Mouse (Mus musculus) kidney, postnatal 0 days (tissue): ENCODE data around the gene Mmp9. TPM values are rescaled to one million over a fixed set of nuclear protein-coding genes. Genes with fewer than 3 reads are reported as not detected.

ENCODE experiments used
- ATAC-seq: fragments of 200-750 bp; cut with Nextera tagmentation; replicated peaks from 2 replicates; pipeline ENCODE4 v1.8.0; 2017; ENCODE audit warnings: low read depth, moderate number of reproducible peaks, moderate TSS enrichment, moderate library complexity; ENCODE audit not compliant: low FRiP score
- DNase-seq: peaks from one replicate; pipeline ENCODE4 v3.0.0-alpha.2; 2016; ENCODE audit warnings: low spot score
- H3K27ac ChIP-seq: fragments of 300-500 bp; sonication (generic); 2 replicates; pipeline ENCODE4 v1.5.1; 2014; ENCODE audit warnings: mild to moderate bottlenecking
- H3K27me3 ChIP-seq: fragments of 300-500 bp; sonication (generic); 2 replicates; pipeline ENCODE4 v1.6.1; 2014; ENCODE audit warnings: low read length, mixed read lengths; ENCODE audit not compliant: insufficient read depth
- H3K36me3 ChIP-seq: fragments of 300-500 bp; sonication (generic); 2 replicates; pipeline ENCODE4 v1.6.1; 2014; ENCODE audit warnings: low read length, mixed read lengths; ENCODE audit not compliant: insufficient read depth
- H3K4me1 ChIP-seq: fragments of 300-500 bp; sonication (generic); replicated peaks from 2 replicates; pipeline ENCODE4 v1.6.1; 2014; ENCODE audit warnings: antibody characterized with exemption, low read length, mixed read lengths; ENCODE audit not compliant: insufficient read depth
- H3K4me2 ChIP-seq: fragments of 300-500 bp; sonication (generic); 2 replicates; pipeline ENCODE4 v1.6.1; 2014; ENCODE audit warnings: mild to moderate bottlenecking, low read length, moderate library complexity, mixed read lengths
- H3K4me3 ChIP-seq: fragments of 300-500 bp; sonication (generic); replicated peaks from 2 replicates; pipeline ENCODE4 v1.5.1; 2014; ENCODE audit warnings: low read depth, low read length
- H3K9ac ChIP-seq: fragments of 300-500 bp; sonication (generic); 2 replicates; pipeline ENCODE4 v1.6.1; 2014; ENCODE audit warnings: low read depth, low read length
- H3K9me3 ChIP-seq: fragments of 300-500 bp; sonication (generic); replicated peaks from 2 replicates; pipeline ENCODE4 v1.6.1; 2016; ENCODE audit warnings: low read length, inconsistent platforms, mixed read lengths
- CTCF ChIP-seq: IDR thresholded peaks from 2 replicates; pipeline ENCODE4 v1.5.1; 2016; ENCODE audit warnings: antibody characterized with exemption, low read depth, mild to moderate bottlenecking, moderate library complexity
- WGBS: fragments of 180-500 bp; shearing (Covaris S2); extraction: QIAGEN DNeasy Blood & Tissue Kit; methylation state at CpG from one replicate; pipeline ENCODE4 v1.1.7; 2014; 5-methylcytosine and 5-hydroxymethylcytosine counted together
- polyA plus RNA-seq: library from polyadenylated mRNA; unstranded; fragments of >200 nt; fragmentation: Nextera tagmentation; extraction: Ambion mirVana; gene quantifications from 2 replicates; pipeline ENCODE4 v1.2.1, GENCODE M21; 2015

Gene Mmp9
- polyA plus RNA-seq, 1 experiment from 2014 or later, result 1.7 TPM

DNA sequence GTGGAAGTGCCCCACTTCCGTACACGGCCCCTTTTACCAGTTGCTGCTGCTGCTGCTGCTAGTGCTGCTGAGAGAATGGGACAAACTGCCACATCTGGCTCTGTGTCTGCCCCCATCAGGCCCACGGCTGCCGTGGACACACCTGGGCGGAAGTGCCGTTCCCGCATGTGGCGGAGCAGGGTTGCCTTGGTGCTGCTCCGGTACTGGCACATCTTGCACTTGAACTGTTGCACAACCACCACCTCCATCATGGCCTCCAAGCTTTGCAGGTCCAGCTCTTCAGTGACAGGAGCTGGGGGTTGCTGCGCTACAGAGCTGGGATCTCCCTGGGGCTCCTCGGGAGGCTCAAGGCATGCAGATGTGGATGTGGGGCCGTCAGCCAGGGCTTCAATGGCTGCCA, 33.1 kb upstream of the Mmp9 start:
- WGBS, result 98% methylated on average over 12 of the region's 12 CpGs
- H3K4me3 ChIP-seq, result no peak overlapping the region
- H3K9ac ChIP-seq, result no peak overlapping the region
- ATAC-seq (no peak), DNase-seq (no peak)
- H3K9me3 ChIP-seq, result 0 out of 2 replicates have a peak, but pooled peaks cover 4% of the 10 kb centered on the region
- H3K4me1 ChIP-seq, result peaks cover 16% of the 10 kb centered on the region; the same call in 1 of the 2 replicates
- no peaks in the 10 kb centered on the region for H3K27me3 ChIP-seq
- no peak overlapping the region for H3K4me2 ChIP-seq
- TF ChIP-seq CTCF, result no peak
- no peak overlapping the region for H3K27ac ChIP-seq
- H3K36me3 ChIP-seq, result peaks cover 52% of the 10 kb centered on the region

DNA sequence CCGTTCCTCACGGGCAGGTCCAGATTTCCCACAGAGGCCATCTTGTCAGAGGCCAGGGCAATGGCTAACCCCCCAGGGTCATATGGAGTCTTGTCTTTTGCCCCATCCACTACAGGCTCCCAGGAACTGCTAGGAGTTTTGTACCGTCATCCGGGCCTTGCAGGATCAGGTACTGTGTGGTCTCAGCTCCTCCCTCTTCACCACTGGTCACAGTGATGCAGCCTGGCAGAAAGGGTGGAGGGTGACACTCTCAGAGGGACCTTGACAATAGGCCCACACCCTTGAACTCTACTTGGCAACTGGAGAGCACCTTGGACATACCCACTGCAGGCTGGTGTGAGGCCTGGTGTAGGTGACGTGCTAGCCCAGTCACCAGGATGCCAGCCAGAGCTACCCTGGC, 32.6 kb upstream of the Mmp9 start:
- no peak for ATAC-seq
- Histone ChIP-seq H3K9ac (no peak overlapping the region), H3K36me3 (peaks cover 47% of the 10 kb centered on the region), H3K27me3 (no peaks in the 10 kb centered on the region), H3K4me2 (no peak overlapping the region), H3K4me3 (no peak overlapping the region), H3K4me1 (peaks cover 16% of the 10 kb centered on the region; the same call in 1 of the 2 replicates), H3K27ac (no peak overlapping the region), H3K9me3 (0 out of 2 replicates have a peak, but pooled peaks cover 4% of the 10 kb centered on the region)
- no peak for TF ChIP-seq CTCF
- DNase-seq, result no peak
- 95% methylated on average over 5 of the region's 5 CpGs for WGBS

DNA sequence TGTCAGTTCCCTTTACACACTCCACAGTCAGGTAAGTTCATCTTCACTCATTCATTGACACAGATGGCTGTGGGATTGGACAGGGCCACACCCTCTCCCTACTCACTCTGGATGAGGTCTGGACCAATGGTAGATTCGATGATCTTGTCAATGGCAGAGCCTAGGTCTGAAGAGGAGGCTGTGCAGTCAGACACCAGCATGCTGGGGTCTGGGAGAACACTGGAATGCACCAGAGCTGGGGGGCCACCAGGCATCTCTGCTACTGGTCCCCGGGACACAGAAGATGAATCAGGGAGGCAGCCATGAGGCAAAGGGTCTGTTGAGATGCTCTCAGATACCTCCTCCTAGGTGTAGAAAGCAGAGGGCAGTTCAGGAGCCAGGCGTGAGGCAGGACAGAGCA, 31.5 kb upstream of the Mmp9 start:
- Histone ChIP-seq H3K9ac (0 out of 2 replicates have a peak overlapping the region, but pooled peaks have one; percentile 13), H3K27me3 (no peaks in the 10 kb centered on the region), H3K4me3 (no peak overlapping the region), H3K4me2 (no peak overlapping the region), H3K36me3 (peaks cover 42% of the 10 kb centered on the region), H3K27ac (no peak overlapping the region), H3K9me3 (0 out of 2 replicates have a peak, but pooled peaks cover 4% of the 10 kb centered on the region), H3K4me1 (peaks cover 16% of the 10 kb centered on the region; the same call in 1 of the 2 replicates)
- ATAC-seq (no peak), DNase-seq (no peak)
- 89% methylated on average over 3 of the region's 3 CpGs for WGBS
- TF ChIP-seq CTCF, result no peak

DNA sequence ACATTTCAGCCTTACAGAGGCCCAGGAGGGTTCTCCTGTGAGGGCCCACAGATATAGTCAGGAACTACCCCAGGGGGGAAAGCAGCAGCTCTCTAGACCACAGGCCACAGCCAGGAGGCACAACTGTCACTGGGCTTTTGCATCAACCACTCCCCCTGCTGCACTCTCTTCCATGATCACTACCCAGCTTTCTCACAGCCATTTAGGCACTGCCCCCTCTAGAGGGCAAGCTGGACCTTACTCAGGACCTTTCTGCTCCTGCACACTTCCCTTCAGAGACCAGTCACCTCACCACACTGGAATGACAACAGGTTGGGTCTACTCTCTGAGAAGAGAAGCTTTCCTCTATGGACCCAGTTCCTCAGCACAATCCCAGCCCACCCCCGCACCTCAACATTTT, 31.0 kb upstream of the Mmp9 start:
- peak overlapping the region; percentile 82 for H3K4me2 ChIP-seq
- ATAC-seq (peak; percentile 18), DNase-seq (peak; percentile 86)
- H3K9me3 ChIP-seq, result 0 out of 2 replicates have a peak, but pooled peaks cover 4% of the 10 kb centered on the region
- 77% methylated on average over 1 of the region's 1 CpGs for WGBS
- peaks cover 38% of the 10 kb centered on the region for H3K36me3 ChIP-seq
- peak; percentile 72 for TF ChIP-seq CTCF
- no peaks in the 10 kb centered on the region for H3K27me3 ChIP-seq
- H3K4me3 ChIP-seq, result no peak overlapping the region
- 0 out of 2 replicates have a peak overlapping the region, but pooled peaks have one; percentile 13 for H3K9ac ChIP-seq
- H3K27ac ChIP-seq, result no peak overlapping the region
- peaks cover 16% of the 10 kb centered on the region; the same call in 1 of the 2 replicates for H3K4me1 ChIP-seq

DNA sequence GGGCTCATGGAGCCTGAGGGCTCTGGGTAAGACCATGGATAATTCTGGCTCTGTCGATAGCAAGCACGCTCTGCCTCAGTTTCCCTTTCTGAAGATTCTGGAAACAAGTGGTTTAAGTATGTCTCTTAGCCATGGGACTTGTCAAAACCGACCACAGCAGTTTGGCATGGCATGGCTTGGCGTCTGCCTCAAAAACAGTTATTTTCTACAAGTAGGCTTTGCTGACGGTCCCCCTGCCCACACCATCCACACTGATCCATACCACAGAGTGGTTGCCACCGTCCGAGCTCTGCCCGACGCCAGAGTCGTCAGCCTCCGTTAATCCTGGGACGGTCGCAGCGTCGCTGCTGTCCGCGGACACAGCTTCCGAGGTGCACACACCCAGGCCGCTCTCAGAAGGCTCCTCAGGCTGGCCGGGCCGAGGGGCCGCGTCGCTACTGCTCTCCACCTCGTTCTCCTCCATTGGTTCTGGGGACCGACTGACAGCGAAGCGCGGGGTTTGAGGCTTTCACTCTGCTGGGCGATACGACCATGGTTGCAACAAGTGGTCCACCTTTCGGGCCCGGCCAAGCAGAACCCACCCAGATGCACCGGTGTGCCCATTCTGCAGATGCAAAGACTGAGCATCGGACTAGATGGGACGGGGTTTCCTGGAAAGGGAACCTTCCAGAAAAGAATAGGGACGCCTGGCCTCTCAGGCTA, 30.1 kb upstream of the Mmp9 start:
- Histone ChIP-seq H3K9me3 (0 out of 2 replicates have a peak, but pooled peaks cover 4% of the 10 kb centered on the region), H3K4me2 (peak overlapping the region; percentile 82), H3K36me3 (peaks cover 33% of the 10 kb centered on the region), H3K27me3 (no peaks in the 10 kb centered on the region), H3K27ac (peak overlapping the region; percentile 94), H3K4me3 (peak overlapping the region; percentile 77), H3K9ac (peak overlapping the region; percentile 77), H3K4me1 (peaks cover 16% of the 10 kb centered on the region; the same call in 1 of the 2 replicates)
- no peak for DNase-seq
- 0 out of 2 replicates have a peak, but pooled peaks have one; percentile 0 for ATAC-seq
- TF ChIP-seq CTCF, result no peak
- 5% methylated on average over 37 of the region's 37 CpGs for WGBS

DNA sequence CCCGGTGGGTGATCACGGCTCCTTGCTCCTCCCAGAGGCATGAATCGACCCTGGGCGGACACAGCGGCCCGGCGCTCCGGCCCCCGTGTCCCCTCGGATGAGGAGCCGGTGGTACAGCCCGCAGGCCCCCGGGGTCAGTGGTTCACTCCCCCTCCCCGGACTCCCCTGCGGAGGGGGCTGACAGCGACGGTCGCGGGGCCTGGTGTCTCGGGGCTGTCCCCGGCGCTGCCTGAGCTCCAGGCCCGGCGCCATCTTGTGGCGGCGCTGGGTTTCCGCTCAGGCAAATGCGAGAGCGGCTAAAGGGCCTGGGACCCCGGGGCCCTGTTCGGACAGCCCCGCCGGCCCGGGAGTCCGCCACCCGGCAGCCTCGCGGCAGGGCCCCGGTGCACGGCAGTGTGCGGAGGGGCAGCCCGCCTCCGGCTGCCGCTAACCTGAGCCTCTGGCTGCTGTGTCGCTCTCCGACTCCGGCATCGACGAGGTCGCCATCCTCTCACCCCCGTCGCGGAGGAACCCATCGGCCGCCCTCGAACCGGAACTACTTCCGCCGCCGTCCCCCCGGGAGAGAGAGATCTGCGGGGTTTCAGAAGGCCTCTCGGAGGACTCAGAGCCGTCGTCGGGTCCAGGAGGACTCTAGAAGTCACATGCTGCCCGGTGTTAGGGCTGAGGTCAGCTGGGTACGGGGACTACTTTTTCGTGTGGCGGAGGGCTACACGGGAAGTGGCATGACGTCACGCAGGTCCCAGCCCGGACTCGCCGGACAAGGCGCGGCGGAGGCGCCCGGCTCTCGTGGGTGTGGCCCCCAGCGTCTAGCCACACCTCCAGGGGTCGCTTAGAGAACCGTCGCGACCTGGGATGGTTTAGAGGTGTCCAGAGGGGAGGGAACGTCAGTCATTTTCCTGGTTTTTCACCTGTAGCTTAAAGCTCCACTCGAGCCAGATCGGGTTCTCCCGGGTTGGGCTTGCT, 29.2 kb upstream of the Mmp9 start, which contains the start of gene Zfp335:
Gene Zfp335 (minus strand): TSS at position 672 of the 963 bp plus-strand sequence.
- H3K9ac ChIP-seq, result peak within 1 kb of the TSS; percentile 77
- ATAC-seq (peak; percentile 86), DNase-seq (peak; percentile 97)
- peak within 1 kb of the TSS; percentile 77 for H3K4me3 ChIP-seq
- peak within 1 kb of the TSS; percentile 94 for H3K27ac ChIP-seq
- peak; percentile 59 for TF ChIP-seq CTCF
- 0 out of 2 replicates have a peak, but pooled peaks cover under 1% of the 10 kb centered on the region for H3K9me3 ChIP-seq
- under 1% methylated on average over 76 of the region's 91 CpGs for WGBS
- H3K4me2 ChIP-seq, result peak within 1 kb of the TSS; percentile 82
- peaks cover 16% of the 10 kb centered on the region; the same call in 1 of the 2 replicates for H3K4me1 ChIP-seq
- H3K36me3 ChIP-seq, result peaks cover 26% of the 10 kb centered on the region
- no peaks in the 10 kb centered on the region for H3K27me3 ChIP-seq
